Mouse (Mus musculus) heart, postnatal 0 days (tissue): ENCODE measurements around the gene Ubtd1. TPM values are rescaled to one million over a fixed set of nuclear protein-coding genes. Genes with fewer than 3 reads are reported as not detected.
A peak's percentile ranks its signal among the peaks of the same experiment; 100 is the strongest.

Experiments used
- ATAC-seq: fragments of 200-750 bp; cut with Nextera tagmentation; 2 replicates; pipeline ENCODE4 v1.8.0; 2017; ENCODE audit warnings: low read depth, moderate number of reproducible peaks, moderate library complexity; ENCODE audit not compliant: insufficient read depth
- DNase-seq: peaks from one replicate; pipeline ENCODE4 v3.0.0-alpha.2; 2016; ENCODE audit warnings: low spot score
- H3K27ac ChIP-seq: fragments of 300-500 bp; sonication (generic); 2 replicates; pipeline ENCODE4 v1.5.1; 2014; ENCODE audit warnings: low read depth, mild to moderate bottlenecking
- H3K27me3 ChIP-seq: fragments of 300-500 bp; sonication (generic); 2 replicates; pipeline ENCODE4 v1.6.1; 2014; ENCODE audit warnings: low read length, mixed read lengths; ENCODE audit not compliant: control insufficient read depth, insufficient read depth
- H3K36me3 ChIP-seq: fragments of 300-500 bp; sonication (generic); replicated peaks from 2 replicates; pipeline ENCODE4 v1.6.1; 2014; ENCODE audit warnings: low read length, mixed read lengths; ENCODE audit not compliant: control insufficient read depth, insufficient read depth
- H3K4me1 ChIP-seq: fragments of 300-500 bp; sonication (generic); 2 replicates; pipeline ENCODE4 v1.6.1; 2014; ENCODE audit warnings: antibody characterized with exemption; ENCODE audit not compliant: control insufficient read depth, insufficient read depth
- H3K4me2 ChIP-seq: fragments of 300-500 bp; sonication (generic); 2 replicates; pipeline ENCODE4 v1.6.1; 2014; ENCODE audit warnings: low read depth, mild to moderate bottlenecking, low read length, moderate library complexity
- H3K4me3 ChIP-seq: fragments of 300-500 bp; sonication (generic); 2 replicates; pipeline ENCODE4 v1.5.1; 2014; ENCODE audit warnings: low read depth, low read length
- H3K9ac ChIP-seq: fragments of 300-500 bp; sonication (generic); replicated peaks from 2 replicates; pipeline ENCODE4 v1.6.1; 2014; ENCODE audit warnings: low read depth, low read length, mixed read lengths
- H3K9me3 ChIP-seq: fragments of 300-500 bp; sonication (generic); replicated peaks from 2 replicates; pipeline ENCODE4 v1.6.1; 2016; ENCODE audit warnings: low read length; ENCODE audit not compliant: control insufficient read depth
- CTCF ChIP-seq: IDR thresholded peaks from 2 replicates; pipeline ENCODE4 v1.5.1; 2016; ENCODE audit warnings: antibody characterized with exemption, control low read depth, low read depth
- EP300 ChIP-seq: IDR thresholded peaks from 2 replicates; pipeline ENCODE4 v1.6.1; 2016; ENCODE audit warnings: antibody characterized with exemption, low read depth
- WGBS: fragments of 180-500 bp; shearing (Covaris S2); extraction: QIAGEN DNeasy Blood & Tissue Kit; methylation state at CpG from one replicate; pipeline ENCODE4 v1.1.7; 2014; 5-methylcytosine and 5-hydroxymethylcytosine counted together
- polyA plus RNA-seq: library from polyadenylated mRNA; unstranded; fragments of >200 nt; fragmentation: Nextera tagmentation; extraction: Ambion mirVana; gene quantifications from 2 replicates; pipeline ENCODE4 v1.2.1, GENCODE M21; 2015
- total RNA-seq: library from RNA; depleted of rRNA; stranded (reverse); fragments of >200 nt; gene quantifications from 2 replicates; pipeline ENCODE4 v1.2.3, GENCODE M21; 2014; ENCODE audit warnings: low replicate concordance

The Ubtd1 gene
- total and polyA plus RNA-seq, 2 experiments from 2014 or later, result 24.8 to 38.7 TPM

DNA sequence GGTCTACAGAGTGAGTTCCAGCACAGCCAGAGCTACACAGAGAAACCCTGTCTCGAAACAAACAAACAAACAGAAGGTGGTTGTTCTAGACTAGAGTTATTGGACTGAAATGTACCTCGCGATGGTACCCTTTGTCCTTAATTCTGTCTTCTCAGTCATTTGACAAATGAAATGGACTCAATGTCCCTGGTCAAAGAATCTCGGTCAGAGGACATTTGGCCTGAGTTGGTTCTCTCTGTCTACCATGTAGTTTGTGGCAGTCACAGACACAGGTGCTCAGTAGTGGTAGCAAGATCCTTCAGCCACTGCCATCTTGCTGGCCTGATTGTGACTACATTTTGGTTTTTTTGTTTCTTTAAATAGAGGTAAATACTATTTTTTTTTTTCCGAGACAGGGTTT is 4.4 kb downstream of the Ubtd1 start:
- no peaks in the 10 kb centered on the region for H3K27me3 ChIP-seq
- TF ChIP-seq CTCF (no peak), EP300 (no peak)
- WGBS, result 91% methylated on average over 5 of the region's 5 CpGs
- no peak overlapping the region for H3K4me3 ChIP-seq
- no peak overlapping the region for H3K9ac ChIP-seq
- no peaks in the 10 kb centered on the region for H3K9me3 ChIP-seq
- no peak overlapping the region for H3K27ac ChIP-seq
- ATAC-seq (no peak), DNase-seq (no peak)
- 0 out of 2 replicates have a peak, but pooled peaks cover 2% of the 10 kb centered on the region for H3K4me1 ChIP-seq
- no peaks in the 10 kb centered on the region for H3K36me3 ChIP-seq
- H3K4me2 ChIP-seq, result no peak overlapping the region

DNA sequence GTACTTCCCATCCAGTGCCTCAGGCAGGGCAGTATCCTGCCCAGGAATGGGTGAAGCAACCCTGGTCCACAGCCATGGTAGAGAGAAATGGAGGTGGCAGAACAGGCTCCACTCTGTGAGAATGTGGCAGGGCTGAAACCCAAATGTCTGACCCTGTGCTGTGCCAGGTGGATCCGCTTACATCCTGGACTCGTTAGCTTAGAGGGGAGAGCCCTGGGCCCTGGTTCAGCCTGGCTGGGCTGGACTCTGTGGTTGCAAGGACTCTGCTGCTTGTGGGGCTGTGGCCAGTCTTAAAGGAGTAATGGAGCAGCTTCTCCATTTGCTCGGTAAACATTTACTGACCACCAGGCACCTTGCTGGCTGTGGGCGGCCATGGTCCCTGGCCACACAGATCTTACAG is 5.6 kb downstream of the Ubtd1 start:
- H3K9me3 ChIP-seq, result no peaks in the 10 kb centered on the region
- no peak overlapping the region for H3K4me3 ChIP-seq
- H3K36me3 ChIP-seq, result no peaks in the 10 kb centered on the region
- 88% methylated on average over 4 of the region's 4 CpGs for WGBS
- no peak for DNase-seq
- 0 out of 2 replicates have a peak, but pooled peaks cover 2% of the 10 kb centered on the region for H3K4me1 ChIP-seq
- no peaks in the 10 kb centered on the region for H3K27me3 ChIP-seq
- H3K9ac ChIP-seq, result no peak overlapping the region
- no peak for ATAC-seq
- TF ChIP-seq CTCF (no peak), EP300 (no peak)
- no peak overlapping the region for H3K27ac ChIP-seq
- H3K4me2 ChIP-seq, result no peak overlapping the region

DNA sequence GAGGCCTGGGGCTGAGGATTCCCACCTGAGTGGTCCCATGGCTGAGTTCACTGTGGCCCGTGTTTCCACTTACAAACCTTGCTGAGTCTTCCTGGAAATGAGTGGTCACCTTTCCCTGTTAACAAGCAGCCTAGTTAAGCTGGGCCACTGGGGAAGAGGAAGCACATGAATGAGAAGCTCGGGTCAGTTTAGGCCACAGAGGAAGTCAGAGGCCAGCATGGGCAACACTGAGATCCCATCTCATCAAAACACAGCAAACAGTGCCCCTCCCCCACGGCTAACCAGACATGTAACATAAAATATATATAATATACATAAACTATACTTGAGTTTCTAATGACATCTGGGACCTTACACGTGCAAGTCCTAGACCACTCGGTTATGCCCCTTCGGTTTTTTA is 8.2 kb downstream of the Ubtd1 start:
- H3K4me1 ChIP-seq, result peaks cover 8% of the 10 kb centered on the region; the same call in 1 of the 2 replicates
- no peaks in the 10 kb centered on the region for H3K27me3 ChIP-seq
- TF ChIP-seq EP300 (no peak), CTCF (no peak)
- no peaks in the 10 kb centered on the region for H3K9me3 ChIP-seq
- no peak overlapping the region for H3K27ac ChIP-seq
- ATAC-seq (no peak), DNase-seq (no peak)
- H3K4me3 ChIP-seq, result no peak overlapping the region
- H3K36me3 ChIP-seq, result no peaks in the 10 kb centered on the region
- 70% methylated on average over 6 of the region's 6 CpGs for WGBS
- H3K4me2 ChIP-seq, result no peak overlapping the region
- no peak overlapping the region for H3K9ac ChIP-seq

DNA sequence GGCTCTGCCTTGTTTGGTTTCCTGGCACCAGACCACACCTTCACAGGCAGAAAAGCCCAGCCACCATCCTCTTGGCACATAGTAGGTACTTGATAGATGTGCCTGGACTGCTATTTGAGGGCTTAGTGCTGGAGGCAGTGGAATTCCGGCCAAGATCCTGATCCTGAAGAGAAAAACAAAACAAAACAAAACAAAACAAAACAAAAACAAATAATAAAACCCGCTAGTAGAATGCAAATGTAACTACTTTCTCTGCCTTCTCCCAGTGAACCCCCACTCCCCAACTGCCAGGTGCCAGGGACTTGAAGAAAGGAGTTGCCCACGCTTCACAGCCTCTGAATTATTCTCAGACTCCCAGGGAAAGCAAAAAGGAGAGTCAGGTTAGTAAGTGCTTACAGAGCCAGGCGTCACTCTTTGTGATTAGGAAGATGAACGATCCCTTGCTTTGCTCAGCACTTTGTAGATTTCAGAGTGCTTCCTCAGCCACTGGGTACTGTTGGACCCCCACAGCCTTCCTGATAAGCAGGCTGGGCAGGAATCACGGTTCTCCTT is 10.4 kb downstream of the Ubtd1 start:
- Histone ChIP-seq H3K9ac (no peak overlapping the region), H3K27ac (no peak overlapping the region), H3K9me3 (no peaks in the 10 kb centered on the region), H3K4me1 (peaks cover 18% of the 10 kb centered on the region), H3K27me3 (no peaks in the 10 kb centered on the region), H3K4me3 (no peak overlapping the region), H3K4me2 (no peak overlapping the region), H3K36me3 (no peaks in the 10 kb centered on the region)
- TF ChIP-seq EP300, result no peak
- no peak for TF ChIP-seq CTCF
- no peak for ATAC-seq
- 56% methylated on average over 6 of the region's 6 CpGs for WGBS
- no peak for DNase-seq

DNA sequence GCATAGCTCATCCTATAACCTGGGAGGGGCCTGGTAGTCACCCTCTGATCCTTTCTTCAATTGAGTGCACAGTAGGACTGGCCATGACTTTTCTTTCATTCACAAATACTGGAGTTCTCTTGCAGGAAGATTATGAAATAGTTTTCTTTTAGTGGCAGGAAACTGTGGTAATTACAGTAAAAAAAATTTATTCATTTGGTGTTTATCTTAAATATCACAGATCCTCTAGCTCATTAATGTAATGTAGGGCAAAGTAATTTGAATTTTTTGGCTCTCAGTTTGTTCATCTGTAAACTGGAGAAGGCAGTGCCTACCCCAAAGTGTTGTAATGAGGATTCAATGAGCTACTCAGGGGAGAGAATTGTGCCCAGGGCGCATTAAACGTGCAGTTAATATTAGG is 11.4 kb downstream of the Ubtd1 start:
- ATAC-seq (no peak), DNase-seq (no peak)
- H3K9me3 ChIP-seq, result no peaks in the 10 kb centered on the region
- H3K4me3 ChIP-seq, result no peak overlapping the region
- TF ChIP-seq CTCF, result no peak
- TF ChIP-seq EP300, result no peak
- H3K27ac ChIP-seq, result 0 out of 2 replicates have a peak overlapping the region, but pooled peaks have one; percentile 57
- no peaks in the 10 kb centered on the region for H3K27me3 ChIP-seq
- H3K4me2 ChIP-seq, result no peak overlapping the region
- no peak overlapping the region for H3K9ac ChIP-seq
- H3K4me1 ChIP-seq, result peaks cover 25% of the 10 kb centered on the region
- H3K36me3 ChIP-seq, result no peaks in the 10 kb centered on the region
- 72% methylated on average over 2 of the region's 2 CpGs for WGBS

DNA sequence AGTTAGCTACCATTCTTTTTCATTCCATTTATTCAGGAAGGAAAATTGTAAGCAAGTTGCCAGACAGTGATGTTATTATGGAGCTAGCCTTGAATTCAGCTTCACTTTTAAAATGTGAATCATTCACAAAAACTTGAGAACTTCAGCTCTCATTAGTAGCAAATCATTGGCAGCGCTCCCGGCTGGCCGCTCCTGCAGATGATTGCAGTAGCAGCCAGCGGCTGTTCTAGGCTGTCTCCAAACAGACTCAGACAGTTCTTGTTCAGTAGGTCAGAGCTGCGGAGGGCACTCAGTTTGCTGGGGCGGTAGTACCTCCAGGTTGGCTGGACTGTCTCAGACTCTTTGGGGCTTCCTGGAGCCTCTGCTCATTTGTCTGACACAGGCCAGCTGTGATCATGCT is 11.9 kb downstream of the Ubtd1 start:
- no peak for DNase-seq
- TF ChIP-seq CTCF (no peak), EP300 (no peak)
- Histone ChIP-seq H3K4me3 (no peak overlapping the region), H3K9me3 (no peaks in the 10 kb centered on the region), H3K27ac (peak overlapping the region; percentile 57; the same call in 1 of the 2 replicates), H3K4me2 (no peak overlapping the region), H3K36me3 (no peaks in the 10 kb centered on the region), H3K9ac (no peak overlapping the region), H3K4me1 (peaks cover 28% of the 10 kb centered on the region), H3K27me3 (no peaks in the 10 kb centered on the region)
- ATAC-seq, result no peak
- WGBS, result 45% methylated on average over 6 of the region's 6 CpGs
